In genomic region chr5:139432747-139433508, GRCm38 (mm10) we compare ENCODE assay signal across 19 mouse cellular contexts. TPM values are rescaled to one million over a fixed set of nuclear protein-coding genes. Genes with fewer than 3 reads are reported as not detected.
DNase-seq lines count a peak whose midpoint lies in the region; ATAC-seq lines count a peak whose summit lies in the region.
"Had no signal": no experiment of that assay in that cellular context is flagged by ENCODE, and none has a peak within 500 bp of the region (broad histone marks: within the 10 kb centered on the region; RNA-seq: fewer than 3 reads in every experiment).

No protein-coding gene starts in this region.

- peaks cover 77% of the 10 kb centered on the region for H3K4me1 ChIP-seq in forebrain, embryonic 13.5 days
- peaks cover 56% of the 10 kb centered on the region for H3K4me1 ChIP-seq in forebrain, embryonic 14.5 days (ENCODE audit: control insufficient read depth, insufficient read depth, low read length)
- peaks cover 51% of the 10 kb centered on the region for H3K4me1 ChIP-seq in kidney, embryonic 16.5 days (ENCODE audit: insufficient read depth, low read length)
- H3K4me1 ChIP-seq in neural tube, embryonic 13.5 days (replicated peaks) = peaks cover 80% of the 10 kb centered on the region

- ATAC-seq in forebrain, embryonic 13.5 days = no peak
- ATAC-seq in forebrain, embryonic 14.5 days = no peak
- ATAC-seq in kidney, embryonic 16.5 days (ENCODE audit: low FRiP score, low TSS enrichment) = no peak
- no peak for ATAC-seq in neural tube, embryonic 13.5 days (ENCODE audit: low read depth)
- ATAC-seq: liver, embryonic 12.5 days had no signal

- H3K27me3 ChIP-seq in forebrain, embryonic 13.5 days = no peaks in the 10 kb centered on the region
- H3K27me3 ChIP-seq in forebrain, embryonic 14.5 days (replicated peaks; ENCODE audit: control insufficient read depth, insufficient read depth, low read length) = no peaks in the 10 kb centered on the region
- H3K27me3 ChIP-seq in kidney, embryonic 16.5 days (ENCODE audit: insufficient read depth, low read length) = no peaks in the 10 kb centered on the region
- no peaks in the 10 kb centered on the region for H3K27me3 ChIP-seq in neural tube, embryonic 13.5 days
- H3K27me3 ChIP-seq: CH12.LX; embryonic facial prominence, embryonic 13.5 days; liver, embryonic 12.5 days; midbrain, embryonic 12.5 days had no signal

- no peaks in the 10 kb centered on the region for H3K9me3 ChIP-seq in forebrain, embryonic 13.5 days (replicated peaks)
- H3K9me3 ChIP-seq in forebrain, embryonic 14.5 days (replicated peaks; ENCODE audit: control insufficient read depth, low read length) = no peaks in the 10 kb centered on the region
- no peaks in the 10 kb centered on the region for H3K9me3 ChIP-seq in kidney, embryonic 16.5 days (ENCODE audit: low read length)
- no peaks in the 10 kb centered on the region for H3K9me3 ChIP-seq in neural tube, embryonic 13.5 days
- H3K9me3 ChIP-seq: embryonic facial prominence, embryonic 13.5 days; liver, embryonic 12.5 days; midbrain, embryonic 12.5 days had no signal

- 38% methylated on average over 7 of the region's 7 CpGs for WGBS in forebrain, embryonic 13.5 days
- 39% methylated on average over 7 of the region's 7 CpGs for WGBS in forebrain, embryonic 14.5 days
- 45% methylated on average over 7 of the region's 7 CpGs for WGBS in kidney, embryonic 16.5 days
- WGBS in neural tube, embryonic 13.5 days = 61% methylated on average over 7 of the region's 7 CpGs

- no peaks in the 10 kb centered on the region for H3K36me3 ChIP-seq in forebrain, embryonic 13.5 days (ENCODE audit: poor library complexity, severe bottlenecking)
- H3K36me3 ChIP-seq in forebrain, embryonic 14.5 days (ENCODE audit: control insufficient read depth, insufficient read depth, low read length) = no peaks in the 10 kb centered on the region
- no peaks in the 10 kb centered on the region for H3K36me3 ChIP-seq in kidney, embryonic 16.5 days (ENCODE audit: insufficient read depth, low read length)
- no peaks in the 10 kb centered on the region for H3K36me3 ChIP-seq in neural tube, embryonic 13.5 days
- H3K36me3 ChIP-seq: midbrain, embryonic 12.5 days had no signal

- H3K27ac ChIP-seq in forebrain, embryonic 13.5 days = peak overlapping the region; percentile 60; the same call in 1 of the 2 replicates
- no peak overlapping the region; the same call in 1 of the 2 replicates for H3K27ac ChIP-seq in forebrain, embryonic 14.5 days (ENCODE audit: low read depth, low read length)
- peak overlapping the region; percentile 44 for H3K27ac ChIP-seq in kidney, embryonic 16.5 days (ENCODE audit: low read length)
- peak overlapping the region; percentile 57 for H3K27ac ChIP-seq in neural tube, embryonic 13.5 days (replicated peaks)
- H3K27ac ChIP-seq: embryonic facial prominence, embryonic 13.5 days; kidney, postnatal 0 days; liver, embryonic 12.5 days had no signal

- H3K4me2 ChIP-seq in forebrain, embryonic 13.5 days = no peak overlapping the region
- H3K4me2 ChIP-seq in forebrain, embryonic 14.5 days (ENCODE audit: low read length) = no peak overlapping the region
- no peak overlapping the region for H3K4me2 ChIP-seq in kidney, embryonic 16.5 days (replicated peaks; ENCODE audit: low read depth, low read length)
- H3K4me2 ChIP-seq in neural tube, embryonic 13.5 days = no peak overlapping the region
- H3K4me2 ChIP-seq: embryonic facial prominence, embryonic 13.5 days; heart, embryonic 11.5 days; liver, embryonic 12.5 days; lung, embryonic 14.5 days; midbrain, embryonic 12.5 days had no signal

- DNase-seq in forebrain, embryonic 14.5 days (ENCODE audit: low spot score) = no peak
- DNase-seq in kidney, postnatal 4 days = no peak
- no peak for DNase-seq in neural tube, embryonic 10.5 days (ENCODE audit: extremely low spot score, low spot score)
- no peak for DNase-seq in cerebellum, postnatal 4 days (ENCODE audit: low spot score in 2 of 2)
- no peak for DNase-seq in thymus, postnatal 36 days
- DNase-seq: cerebellum, adult 8-10 months; heart, postnatal 10 days; kidney, adult 11 months; lung, embryonic 14.5 days; lung, postnatal 4 days had no signal

- no peak overlapping the region for H3K4me3 ChIP-seq in forebrain, embryonic 13.5 days
- no peak overlapping the region for H3K4me3 ChIP-seq in forebrain, embryonic 14.5 days (ENCODE audit: low read depth, low read length)
- no peak overlapping the region for H3K4me3 ChIP-seq in kidney, embryonic 16.5 days (ENCODE audit: low read length)
- no peak overlapping the region for H3K4me3 ChIP-seq in neural tube, embryonic 13.5 days
- H3K4me3 ChIP-seq: embryonic facial prominence, embryonic 13.5 days; liver, embryonic 12.5 days; midbrain, embryonic 12.5 days had no signal

- H3K9ac ChIP-seq in forebrain, embryonic 13.5 days = no peak overlapping the region; the same call in 1 of the 2 replicates
- no peak overlapping the region for H3K9ac ChIP-seq in forebrain, embryonic 14.5 days (ENCODE audit: low read length)
- H3K9ac ChIP-seq in kidney, embryonic 16.5 days (replicated peaks; ENCODE audit: low read length) = no peak overlapping the region
- no peak overlapping the region for H3K9ac ChIP-seq in neural tube, embryonic 13.5 days
- H3K9ac ChIP-seq: embryonic facial prominence, embryonic 13.5 days; liver, embryonic 12.5 days; lung, embryonic 14.5 days; midbrain, embryonic 12.5 days had no signal

RNA-seq across cellular contexts. Expression of gene Gper1, which starts 10.0 kb away (rescaled TPM):
- polyA plus RNA-seq in forebrain, embryonic 13.5 days (2015; fragmentation: Nextera tagmentation; extraction: Ambion mirVana) = 5.3 and 5.9 TPM in 2 replicates
- 10.0 and 10.2 TPM in 2 replicates for polyA plus RNA-seq in forebrain, embryonic 14.5 days (2014; fragmentation: Nextera tagmentation; extraction: Ambion mirVana)
- polyA plus RNA-seq in kidney, embryonic 16.5 days (2015; fragmentation: Nextera tagmentation; extraction: Ambion mirVana) = 6.8 and 8.0 TPM in 2 replicates
- polyA plus RNA-seq in neural tube, embryonic 13.5 days (2015; fragmentation: Nextera tagmentation; extraction: Ambion mirVana) = 8.5 and 9.9 TPM in 2 replicates

RNA-seq across cellular contexts. Expression of gene 3110082I17Rik, which starts 27.4 kb away (rescaled TPM):
- 26.8 and 29.0 TPM in 2 replicates for polyA plus RNA-seq in forebrain, embryonic 13.5 days (2015; fragmentation: Nextera tagmentation; extraction: Ambion mirVana)
- polyA plus RNA-seq in forebrain, embryonic 14.5 days (2014; fragmentation: Nextera tagmentation; extraction: Ambion mirVana) = 14.9 and 15.2 TPM in 2 replicates
- polyA plus RNA-seq in kidney, embryonic 16.5 days (2015; fragmentation: Nextera tagmentation; extraction: Ambion mirVana) = 44.1 and 46.1 TPM in 2 replicates
- 14.9 and 15.1 TPM in 2 replicates for polyA plus RNA-seq in neural tube, embryonic 13.5 days (2015; fragmentation: Nextera tagmentation; extraction: Ambion mirVana)

RNA-seq across cellular contexts. Expression of gene C130050O18Rik, which starts 27.8 kb away (rescaled TPM):
- 0.11 and 0.18 TPM in 2 replicates for polyA plus RNA-seq in forebrain, embryonic 13.5 days (2015; fragmentation: Nextera tagmentation; extraction: Ambion mirVana)
- polyA plus RNA-seq in forebrain, embryonic 14.5 days (2014; fragmentation: Nextera tagmentation; extraction: Ambion mirVana) = 0.18 TPM in 1 of 2 replicates, not detected in the other
- polyA plus RNA-seq in kidney, embryonic 16.5 days (2015; fragmentation: Nextera tagmentation; extraction: Ambion mirVana) = 0.60 and 0.92 TPM in 2 replicates
- 0.38 and 0.39 TPM in 2 replicates for polyA plus RNA-seq in neural tube, embryonic 13.5 days (2015; fragmentation: Nextera tagmentation; extraction: Ambion mirVana)

RNA-seq across cellular contexts. Expression of gene Zfand2a, which starts 51.4 kb away (rescaled TPM):
- polyA plus RNA-seq in forebrain, embryonic 13.5 days (2015; fragmentation: Nextera tagmentation; extraction: Ambion mirVana) = 8.9 and 9.5 TPM in 2 replicates
- 10.1 and 10.7 TPM in 2 replicates for polyA plus RNA-seq in forebrain, embryonic 14.5 days (2014; fragmentation: Nextera tagmentation; extraction: Ambion mirVana)
- polyA plus RNA-seq in kidney, embryonic 16.5 days (2015; fragmentation: Nextera tagmentation; extraction: Ambion mirVana) = 10.8 and 13.5 TPM in 2 replicates
- 16.0 and 18.0 TPM in 2 replicates for polyA plus RNA-seq in neural tube, embryonic 13.5 days (2015; fragmentation: Nextera tagmentation; extraction: Ambion mirVana)

RNA-seq across cellular contexts. Expression of gene Gpr146, which starts 55.4 kb away (rescaled TPM):
- polyA plus RNA-seq in forebrain, embryonic 13.5 days (2015; fragmentation: Nextera tagmentation; extraction: Ambion mirVana) = 0.93 and 0.97 TPM in 2 replicates
- 0.85 and 0.93 TPM in 2 replicates for polyA plus RNA-seq in forebrain, embryonic 14.5 days (2014; fragmentation: Nextera tagmentation; extraction: Ambion mirVana)
- polyA plus RNA-seq in kidney, embryonic 16.5 days (2015; fragmentation: Nextera tagmentation; extraction: Ambion mirVana) = 6.6 and 6.7 TPM in 2 replicates
- polyA plus RNA-seq in neural tube, embryonic 13.5 days (2015; fragmentation: Nextera tagmentation; extraction: Ambion mirVana) = 1.8 and 1.9 TPM in 2 replicates
